Mouse (Mus musculus) layer of hippocampus, adult 8-10 months (tissue): ENCODE data around the gene Ccl26. TPM values are rescaled to one million over a fixed set of nuclear protein-coding genes. Genes with fewer than 3 reads are reported as not detected.

Source experiments
- DNase-seq, 2 experiments: peaks; one replicate each; pipeline ENCODE4 v3.0.0; 2022; ENCODE audit warnings: low spot score in 2 of 2
- total RNA-seq, 4 experiments: library from RNA; stranded (reverse); gene quantifications; 2 replicates each; pipeline ENCODE4 v1.2.4; 2022

Ccl26 gene
- total RNA-seq, 4 experiments from 2014 or later = not detected

DNA sequence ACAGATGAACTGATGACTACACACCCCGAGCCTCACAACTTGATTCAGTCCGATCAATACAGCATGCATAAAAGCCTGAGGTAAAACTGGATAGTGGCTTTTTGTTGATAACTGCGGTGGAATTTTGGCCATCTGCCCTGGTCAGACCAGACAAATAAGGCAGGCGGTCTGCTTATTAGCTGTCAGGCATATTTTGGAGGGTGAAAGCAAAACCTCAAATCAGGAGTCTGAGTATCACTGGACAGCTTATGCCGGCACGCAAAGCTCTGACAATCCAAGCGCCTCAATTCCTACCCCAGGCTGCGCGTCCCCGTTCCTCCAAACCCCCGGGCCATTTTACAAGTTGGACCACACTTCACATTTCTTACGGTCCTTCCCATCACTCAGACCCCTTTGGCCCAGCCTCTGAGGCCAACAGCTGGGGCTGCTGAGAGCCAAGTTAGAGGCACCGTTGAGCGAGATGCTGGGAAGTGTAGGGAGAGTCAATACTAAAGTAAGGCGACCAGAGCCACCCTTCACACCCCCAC is 19.3 kb downstream of the Ccl26 start:
- DNase-seq = no peak

- no peak for DNase-seq
Measured at GRCm38 (mm10) chr5:135537794-135538214, 25.6 kb downstream of the Ccl26 start.

DNA sequence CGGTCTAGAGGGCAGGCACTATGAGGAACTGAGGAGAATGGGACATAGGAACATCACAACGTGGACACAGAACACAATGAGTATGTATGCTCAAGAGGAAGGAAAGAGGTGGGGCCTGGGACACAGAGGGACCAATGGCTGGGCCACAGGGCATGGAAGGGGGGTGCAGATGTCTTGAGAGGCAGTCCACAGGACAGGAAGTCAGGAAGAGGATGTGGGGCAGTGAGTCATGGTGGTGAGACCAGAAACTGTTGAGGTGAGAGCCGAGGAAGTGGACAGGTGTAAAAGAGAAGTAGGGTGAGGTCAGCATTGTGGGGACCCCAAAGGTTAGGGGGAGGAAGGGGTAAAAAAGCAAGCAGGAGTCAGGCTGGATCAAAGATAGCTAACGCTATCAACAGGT is 26.0 kb downstream of the Ccl26 start:
- no peak for DNase-seq

DNA sequence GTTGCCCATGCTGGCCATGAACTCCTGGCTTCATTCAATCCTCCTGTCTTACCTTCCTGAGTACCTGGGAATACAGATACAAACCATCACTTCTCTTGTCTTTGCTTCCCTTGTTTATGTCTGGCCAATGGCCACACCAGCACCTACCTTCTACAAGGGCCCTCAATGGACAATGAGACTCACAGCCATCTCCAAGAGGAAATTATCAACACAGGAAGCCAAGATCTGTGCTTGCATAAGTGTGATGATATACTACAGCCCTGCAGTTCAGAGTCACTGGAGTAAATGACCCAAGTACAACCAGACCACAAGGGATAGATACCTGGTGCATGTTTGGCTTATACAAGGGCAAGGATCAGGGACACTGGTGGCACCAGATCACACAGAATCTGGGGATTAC is 27.5 kb downstream of the Ccl26 start:
- DNase-seq = no peak

DNA sequence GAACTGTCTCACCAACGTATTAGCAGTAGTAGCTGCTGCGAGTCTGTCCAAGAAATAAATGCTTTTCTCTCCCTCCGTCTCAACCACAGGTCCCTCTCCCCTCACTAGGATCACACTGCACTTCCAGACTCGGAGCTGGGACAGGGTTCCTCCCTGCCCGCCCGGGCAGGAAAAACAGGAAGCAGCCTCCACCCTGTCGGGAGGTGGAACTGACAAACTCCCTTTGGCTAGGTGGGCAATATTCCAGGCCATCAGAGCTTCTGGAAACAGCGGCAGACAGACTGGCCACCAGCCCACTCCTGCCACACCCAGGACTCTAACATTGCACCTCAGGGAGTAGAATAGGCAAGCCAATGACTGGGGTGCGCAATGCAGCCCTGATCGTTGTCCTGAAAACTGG is 29.9 kb downstream of the Ccl26 start:
- DNase-seq = no peak

DNA sequence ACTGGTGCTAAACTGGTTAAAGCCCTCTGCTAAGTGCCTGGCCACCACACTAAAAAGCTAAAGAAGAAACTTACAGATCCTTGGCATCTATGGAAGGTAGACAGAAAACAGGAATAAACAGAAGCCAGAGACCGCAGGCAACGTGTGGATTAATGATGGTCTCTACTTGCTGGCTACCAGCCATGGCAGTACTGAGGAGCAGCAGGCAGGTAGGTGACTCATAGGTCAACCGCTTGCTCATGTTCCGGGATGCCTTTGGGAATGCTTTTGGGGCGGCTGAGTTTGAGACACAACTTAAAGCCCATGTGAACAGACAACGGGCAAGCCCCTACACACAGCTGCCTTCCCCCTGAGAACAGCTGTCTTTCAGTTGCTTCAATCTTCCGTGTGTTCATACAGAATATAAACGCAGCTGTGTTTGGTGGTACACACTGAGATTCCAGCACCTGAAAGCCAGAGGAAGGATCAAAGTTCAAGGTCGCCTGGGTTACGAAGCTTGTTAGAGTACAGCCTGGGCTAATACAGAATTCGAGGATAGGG is 32.0 kb downstream of the Ccl26 start:
- no peak for DNase-seq

DNA sequence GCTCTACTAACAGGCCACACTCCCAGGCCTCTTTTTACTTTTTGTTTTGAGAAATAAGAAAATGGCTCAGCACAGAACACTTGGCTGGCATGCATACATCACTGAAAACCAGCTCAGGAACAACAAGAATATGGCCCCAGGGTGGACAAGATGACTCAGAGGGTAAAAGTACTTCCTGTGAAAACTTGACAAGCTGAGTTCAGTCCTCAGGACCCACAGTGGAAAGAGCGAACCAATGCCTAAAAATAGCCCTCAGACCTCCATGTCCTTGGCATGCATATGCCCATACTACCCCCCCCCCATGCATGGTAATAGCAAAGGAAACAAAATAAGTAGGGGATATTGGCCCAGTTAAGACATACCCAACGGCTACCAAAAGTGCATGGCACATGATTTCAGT is 33.4 kb downstream of the Ccl26 start:
- no peak for DNase-seq

GRCm38 (mm10) chr5:135529310-135529709 is 34.1 kb downstream of the Ccl26 start:
- no peak for DNase-seq

DNA sequence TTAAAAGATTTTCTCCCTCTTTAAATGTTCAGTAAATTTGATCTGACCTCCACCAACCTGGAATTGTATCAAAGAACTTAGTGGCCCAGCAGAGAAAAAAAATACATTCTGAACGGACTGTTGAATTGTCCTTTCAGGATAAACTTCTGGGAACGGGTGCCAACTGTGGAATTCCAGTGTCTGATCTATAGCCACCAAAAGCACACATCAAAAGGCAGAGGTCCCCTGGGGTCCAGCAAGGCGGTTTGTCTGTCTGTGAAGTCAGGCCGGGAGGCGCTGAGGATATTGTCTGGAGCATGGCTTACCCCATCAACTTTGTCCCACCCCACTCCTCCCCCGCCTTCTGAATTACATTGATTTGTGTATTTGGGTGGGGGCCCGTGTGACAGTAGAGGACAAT is 35.4 kb downstream of the Ccl26 start:
- no peak for DNase-seq

- no peak for DNase-seq
Measured at GRCm38 (mm10) chr5:135524660-135525560, 38.5 kb downstream of the Ccl26 start.

DNA sequence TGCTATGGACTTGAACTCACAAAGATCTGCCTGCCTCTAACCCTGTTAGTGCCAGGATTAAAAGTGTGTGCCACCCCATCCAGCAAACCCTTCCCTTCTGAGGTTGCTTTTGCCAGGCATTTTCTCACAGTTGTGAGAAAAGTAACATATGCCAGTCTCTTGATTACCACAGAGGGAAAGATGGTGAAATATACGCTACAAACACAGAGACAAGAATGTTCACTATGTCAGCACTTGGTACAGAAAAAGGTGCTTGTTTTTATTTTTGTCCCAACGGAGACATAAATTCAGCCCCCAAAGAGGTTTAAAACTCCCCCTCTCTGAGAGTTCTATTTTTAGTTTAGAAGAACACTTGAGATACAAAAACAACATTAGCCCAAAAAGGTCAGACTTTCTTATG is 39.3 kb downstream of the Ccl26 start:
- no peak for DNase-seq

- no peak for DNase-seq
Measured at GRCm38 (mm10) chr5:135522111-135522722, 41.2 kb downstream of the Ccl26 start.

GRCm38 (mm10) chr5:135517348-135517883 is 46.0 kb downstream of the Ccl26 start:
- peak; percentile 15 to 18 for DNase-seq

DNA sequence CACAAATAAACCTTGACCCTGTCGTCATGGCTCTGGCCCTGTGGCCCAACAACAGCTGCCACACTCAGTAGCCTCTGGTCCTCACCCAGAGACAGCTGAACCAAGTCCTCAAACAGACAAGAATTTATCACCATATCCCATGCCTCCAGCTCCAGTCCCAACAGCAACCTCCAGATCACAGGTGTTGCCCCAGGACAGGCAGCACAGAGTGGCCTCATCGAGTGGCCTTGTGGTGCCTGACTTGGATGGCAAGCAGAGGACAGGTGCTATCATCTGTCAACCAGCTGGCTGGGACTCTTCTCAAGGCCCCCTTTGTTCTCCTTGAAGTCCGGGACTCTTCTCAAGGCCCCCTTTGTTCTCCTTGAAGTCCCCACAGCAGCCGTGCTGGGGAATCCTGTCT is 50.2 kb downstream of the Ccl26 start:
- no peak for DNase-seq

- no peak for DNase-seq
Measured at GRCm38 (mm10) chr5:135511105-135511504, 52.3 kb downstream of the Ccl26 start.

Other genes starting within 250 kb of the Ccl26 start
- gene Fkbp6, start 213.5 kb downstream of the Ccl26 start, total RNA-seq = under 1 TPM in 3 of 4 experiments, not detected in 1; 0.25 to 0.80 (median 0.61) TPM
- gene Trim50, start 210.3 kb downstream of the Ccl26 start, total RNA-seq = not detected
- gene Nsun5, start 193.6 kb downstream of the Ccl26 start, total RNA-seq = 10 to 100 TPM; 23.5 to 30.2 (median 26.1) TPM
- gene Pom121, start 169.0 kb downstream of the Ccl26 start, total RNA-seq = 10 to 100 TPM; 45.0 to 48.3 (median 46.9) TPM
- gene Hip1, start 18.4 kb downstream of the Ccl26 start, total RNA-seq = 10 to 100 TPM; 34.4 to 48.8 (median 44.9) TPM
- gene Ccl24, start 9.5 kb upstream of the Ccl26 start, total RNA-seq = under 1 TPM in 1 of 4 experiments, not detected in 3; 0.61 TPM
- 10 to 100 TPM; 80.8 to 90.5 (median 88.2) TPM for gene Rhbdd2, start 69.0 kb upstream of the Ccl26 start, total RNA-seq
- gene Por, start 106.5 kb upstream of the Ccl26 start, total RNA-seq = 100 to 1,000 TPM in 3 of 4 experiments, 10 to 100 TPM in 1; 93.4 to 111 (median 107) TPM
- gene Tmem120a, start 180.9 kb upstream of the Ccl26 start, total RNA-seq = 10 to 100 TPM; 15.7 to 20.4 (median 17.3) TPM
- under 1 TPM in 2 of 4 experiments, not detected in 2; 0.73 to 0.85 TPM for gene Styxl1, start 214.8 kb upstream of the Ccl26 start, total RNA-seq
- 100 to 1,000 TPM; 392 to 413 (median 402) TPM for gene Mdh2, start 214.9 kb upstream of the Ccl26 start, total RNA-seq
- gene Srrm3, start 243.3 kb upstream of the Ccl26 start, total RNA-seq = 10 to 100 TPM; 59.8 to 90.9 (median 72.0) TPM